Mouse (Mus musculus): ENCODE results near the gene Acot12.

DNA sequence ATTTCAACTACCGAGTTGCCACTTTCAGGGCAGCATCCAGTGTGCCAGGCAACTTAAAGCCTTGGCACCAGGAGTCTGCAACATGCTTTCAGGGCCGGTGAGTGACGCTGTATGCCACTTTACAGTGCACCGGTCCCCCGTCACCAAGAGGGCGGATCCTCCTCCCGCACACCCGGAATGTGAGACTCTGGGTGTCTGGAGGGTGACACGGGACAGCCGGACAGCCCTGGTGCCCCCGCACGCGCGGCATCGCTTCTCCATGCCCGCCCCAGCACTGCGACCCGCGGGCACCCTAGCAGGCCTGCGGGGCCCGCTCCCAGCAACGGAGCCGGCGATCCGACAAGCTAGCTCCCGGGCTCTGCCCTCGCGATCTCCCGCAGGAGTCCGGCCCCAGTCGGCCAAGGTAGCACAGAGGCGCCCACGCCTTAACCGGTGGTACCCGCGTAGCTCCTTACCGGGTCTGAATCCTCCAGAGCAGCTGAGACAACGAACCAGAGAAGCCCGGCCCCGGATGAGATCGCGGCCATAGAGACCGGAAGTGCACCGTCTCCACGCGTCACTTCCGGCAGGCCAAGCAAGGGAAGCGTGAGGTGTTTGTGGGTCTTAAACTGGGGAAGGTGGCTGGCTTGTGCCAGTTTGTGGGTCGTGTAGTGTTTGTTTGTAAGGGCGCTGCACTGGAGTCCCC lies 66.0 kb downstream of the Acot12 start, which contains the start of gene Zcchc9:
- TF ChIP-seq CHD2 (IDR thresholded peaks at IDR 0.05; ENCODE audit: low read depth, low read length) (no peak), MAFK (IDR thresholded peaks at IDR 0.05; ENCODE audit: insufficient read depth, low read depth, low read length) (no peak), ZNF384 (IDR thresholded peaks at IDR 0.05; ENCODE audit: low read depth, low read length) (no peak), ZC3H11A (IDR thresholded peaks at IDR 0.05; ENCODE audit: borderline replicate concordance, low read depth, low read length) (no peak)

Data from ES-E14 (cell line).